Mouse (Mus musculus): Measurements from ENCODE around the gene Alkbh7.

The Alkbh7 gene

GRCm38 (mm10) chr17:56997029-56997667 lies at the start of gene Alkbh7:
TSS of gene Alkbh7 (plus strand) at chr17:56997339.
- DNase-seq (ENCODE audit: low spot score): peak; percentile 98

- DNase-seq (ENCODE audit: low spot score): peak; percentile 64
These were observed 46.2 kb upstream of the Alkbh7 start for GRCm38 (mm10) chr17:56950915-56951314.

GRCm38 (mm10) chr17:56952639-56953038 lies 44.5 kb upstream of the Alkbh7 start:
- DNase-seq (ENCODE audit: low spot score): no peak

- no peak for DNase-seq (ENCODE audit: low spot score)
These were observed 42.3 kb upstream of the Alkbh7 start for GRCm38 (mm10) chr17:56954871-56955270.

- DNase-seq (ENCODE audit: low spot score): peak; percentile 54
These were observed 39.2 kb upstream of the Alkbh7 start for GRCm38 (mm10) chr17:56957763-56958429.

- no peak for DNase-seq (ENCODE audit: low spot score)
These were observed 38.5 kb upstream of the Alkbh7 start for GRCm38 (mm10) chr17:56958667-56959066.

- no peak for DNase-seq (ENCODE audit: low spot score)
These were observed 35.3 kb upstream of the Alkbh7 start for GRCm38 (mm10) chr17:56961880-56962279.

- DNase-seq (ENCODE audit: low spot score): no peak
These were observed 34.3 kb upstream of the Alkbh7 start for GRCm38 (mm10) chr17:56962642-56963405.

GRCm38 (mm10) chr17:56963646-56964045 lies 33.5 kb upstream of the Alkbh7 start:
- no peak for DNase-seq (ENCODE audit: low spot score)

- no peak for DNase-seq (ENCODE audit: low spot score)
These were observed 27.8 kb upstream of the Alkbh7 start for GRCm38 (mm10) chr17:56969321-56969720.

- DNase-seq (ENCODE audit: low spot score): no peak
These were observed 27.1 kb upstream of the Alkbh7 start for GRCm38 (mm10) chr17:56970081-56970480.

GRCm38 (mm10) chr17:56973956-56974707 lies 23.0 kb upstream of the Alkbh7 start:
- DNase-seq (ENCODE audit: low spot score): no peak

- DNase-seq (ENCODE audit: low spot score): no peak
These were observed 22.4 kb upstream of the Alkbh7 start for GRCm38 (mm10) chr17:56974708-56975240.

- no peak for DNase-seq (ENCODE audit: low spot score)
These were observed 21.7 kb upstream of the Alkbh7 start for GRCm38 (mm10) chr17:56975391-56975790.

GRCm38 (mm10) chr17:56976531-56977390 lies 20.4 kb upstream of the Alkbh7 start:
- no peak for DNase-seq (ENCODE audit: low spot score)

GRCm38 (mm10) chr17:56979524-56979923 lies 17.6 kb upstream of the Alkbh7 start:
- no peak for DNase-seq (ENCODE audit: low spot score)

GRCm38 (mm10) chr17:56981049-56981448 lies 16.1 kb upstream of the Alkbh7 start:
- DNase-seq (ENCODE audit: low spot score): no peak

- no peak for DNase-seq (ENCODE audit: low spot score)
These were observed 15.1 kb upstream of the Alkbh7 start, which contains the start of gene Acer1 for GRCm38 (mm10) chr17:56982013-56982412. TSS of gene Acer1 (minus strand) at chr17:56982126.

- no peak for DNase-seq (ENCODE audit: low spot score)
These were observed 12.3 kb upstream of the Alkbh7 start for GRCm38 (mm10) chr17:56984886-56985285.

- no peak for DNase-seq (ENCODE audit: low spot score)
These were observed 11.5 kb upstream of the Alkbh7 start for GRCm38 (mm10) chr17:56985656-56986055.

Data from adipocyte (in vitro differentiated cells).